Mouse (Mus musculus) heart, adult 8-10 months (tissue): Measurements from ENCODE around the gene Hnrnpab. TPM values are rescaled to one million over a fixed set of nuclear protein-coding genes. Genes with fewer than 3 reads are reported as not detected.
"Not testable (repeated sequence)": the region's sequence is repeated elsewhere in the genome, so short reads cannot be mapped to it uniquely, and the experiment has no call there.

ENCODE experiments used
- DNase-seq: peaks from one replicate; pipeline ENCODE4 v3.0.0; 2022; ENCODE audit warnings: low spot score
- total RNA-seq, 4 experiments: library from RNA; stranded (reverse); gene quantifications; 2 replicates each; pipeline ENCODE4 v1.2.4; 2022

Hnrnpab gene
- total RNA-seq, 4 experiments from 2014 or later, result 119 to 149 (median 133) TPM

DNA sequence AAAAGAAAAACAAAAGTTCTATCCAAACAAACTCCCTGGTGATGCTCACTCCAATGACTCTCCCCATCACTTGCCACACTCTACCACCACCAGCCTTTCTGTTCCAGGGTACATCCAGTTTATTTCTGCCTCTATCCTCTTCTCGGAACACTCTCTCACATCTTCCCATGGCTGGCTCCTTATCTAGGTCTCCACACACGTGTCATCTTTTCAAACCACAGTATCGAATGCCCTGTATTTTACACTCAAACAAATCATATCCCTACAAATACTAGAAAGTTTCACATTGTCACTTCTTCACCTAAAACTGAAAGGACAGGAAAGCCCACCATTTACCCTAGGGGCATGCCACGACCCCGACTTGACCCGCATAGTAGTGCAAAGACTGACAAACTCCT, 28.5 kb upstream of the Hnrnpab start:
- no peak for DNase-seq

- no peak for DNase-seq
Observed at GRCm38 (mm10) chr11:51633721-51634120, 27.1 kb upstream of the Hnrnpab start.

GRCm38 (mm10) chr11:51633200-51633599, 26.6 kb upstream of the Hnrnpab start:
- DNase-seq, result not testable (repeated sequence)

DNA sequence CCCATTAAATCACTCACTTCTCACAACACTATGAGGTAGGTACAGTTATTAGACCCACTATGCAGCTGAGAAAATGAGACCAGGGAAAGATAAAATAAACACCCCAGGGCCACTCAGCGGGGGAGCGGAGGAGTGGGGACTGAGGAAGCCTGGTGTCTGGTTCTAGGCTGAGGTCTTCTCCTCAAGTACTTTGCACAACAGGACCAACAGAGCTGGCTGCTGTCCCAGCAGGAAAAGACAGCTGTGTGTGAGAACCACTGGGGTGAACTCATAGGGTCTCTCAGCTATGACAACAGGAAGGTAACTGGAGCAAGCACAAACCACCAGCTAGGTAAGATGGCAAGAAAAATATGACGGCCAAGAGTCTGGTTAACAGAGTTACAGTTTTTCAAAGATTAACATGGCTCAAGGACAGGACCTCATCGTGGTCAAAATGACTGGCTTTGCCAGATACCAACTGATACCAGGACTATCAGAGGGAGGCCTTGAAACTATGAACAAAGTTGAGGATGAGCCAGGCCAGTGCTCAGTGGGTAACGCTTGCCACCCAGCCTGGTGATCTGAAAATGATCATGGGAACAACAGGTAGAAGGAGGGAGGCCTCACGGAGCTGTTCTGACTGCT, 25.6 kb upstream of the Hnrnpab start:
- DNase-seq, result no peak

- DNase-seq, result no peak
Observed at GRCm38 (mm10) chr11:51629651-51630314, 23.1 kb upstream of the Hnrnpab start.

- DNase-seq, result no peak
Observed at GRCm38 (mm10) chr11:51627907-51628306, 21.3 kb upstream of the Hnrnpab start.

DNA sequence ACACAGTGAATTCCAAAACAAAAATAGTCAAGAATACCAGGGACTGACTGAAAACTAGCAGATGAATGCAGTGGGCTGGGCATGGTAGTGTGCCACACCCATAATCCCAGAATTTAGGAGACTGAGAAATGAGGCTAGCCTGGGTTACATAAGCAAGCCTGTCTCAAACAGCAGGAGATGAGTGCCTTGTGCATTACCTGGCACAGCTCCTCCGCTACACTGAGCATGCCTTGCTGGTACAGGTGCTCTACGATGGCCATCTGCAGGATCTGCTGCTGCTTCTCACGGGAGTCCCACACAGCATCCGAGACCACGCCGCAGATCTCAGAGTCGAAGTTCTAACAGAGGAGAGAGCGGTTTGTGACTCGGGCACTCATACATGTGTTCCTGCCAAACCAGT, 20.8 kb upstream of the Hnrnpab start:
- DNase-seq, result no peak

- DNase-seq, result no peak
Observed at GRCm38 (mm10) chr11:51625187-51625820, 18.7 kb upstream of the Hnrnpab start.

DNA sequence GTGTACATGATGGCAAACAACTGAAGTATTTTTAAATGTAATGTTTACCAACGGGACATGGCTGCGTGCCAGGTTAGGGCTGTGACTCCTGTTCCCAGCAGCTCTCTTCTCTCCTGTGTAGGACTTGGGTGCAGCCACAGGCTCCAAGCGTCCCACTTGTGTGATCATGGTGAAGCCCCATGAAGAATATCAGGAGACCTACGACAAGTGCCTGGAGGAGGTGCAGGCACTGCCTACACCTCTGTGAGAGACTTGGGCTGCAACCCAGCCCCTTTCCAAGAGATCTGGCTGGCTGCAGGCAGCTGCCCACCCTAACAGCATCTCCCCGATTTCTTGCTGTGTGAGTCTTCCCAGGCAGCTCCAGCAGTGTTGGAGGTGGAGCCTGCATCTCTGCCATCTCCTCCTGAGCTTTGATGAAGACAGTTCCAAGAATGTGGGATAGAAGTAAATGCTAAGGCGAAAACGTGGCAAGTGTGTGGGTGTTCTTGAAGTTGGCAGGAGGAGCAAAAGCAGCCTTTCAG, 16.4 kb upstream of the Hnrnpab start:
- DNase-seq, result no peak

GRCm38 (mm10) chr11:51621776-51622175, 15.1 kb upstream of the Hnrnpab start:
- DNase-seq, result no peak

DNA sequence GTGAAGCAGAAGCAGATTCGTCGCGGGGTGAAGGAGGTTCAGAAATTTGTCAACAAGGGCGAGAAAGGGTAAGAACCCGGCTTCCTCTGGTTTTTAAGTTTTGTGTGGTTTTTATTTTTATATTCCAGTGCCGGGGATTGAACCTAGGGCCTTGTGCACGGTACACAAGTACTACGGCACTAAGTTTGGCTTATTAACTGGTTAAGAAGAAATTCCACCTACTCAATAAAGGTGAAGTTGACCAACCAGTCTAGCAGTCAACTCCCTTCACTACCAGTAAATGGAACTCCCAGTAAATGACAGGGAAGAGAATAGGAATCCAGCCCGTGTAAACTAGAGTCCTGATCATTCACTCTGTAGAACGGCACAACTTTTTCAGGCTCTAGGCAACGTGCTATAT, 13.4 kb upstream of the Hnrnpab start:
- DNase-seq, result no peak

GRCm38 (mm10) chr11:51619409-51620060, 12.9 kb upstream of the Hnrnpab start, which contains the start of gene Nhp2:
Gene Nhp2 (plus strand): TSS chr11:51619735.
- DNase-seq, result peak; percentile 97

DNA sequence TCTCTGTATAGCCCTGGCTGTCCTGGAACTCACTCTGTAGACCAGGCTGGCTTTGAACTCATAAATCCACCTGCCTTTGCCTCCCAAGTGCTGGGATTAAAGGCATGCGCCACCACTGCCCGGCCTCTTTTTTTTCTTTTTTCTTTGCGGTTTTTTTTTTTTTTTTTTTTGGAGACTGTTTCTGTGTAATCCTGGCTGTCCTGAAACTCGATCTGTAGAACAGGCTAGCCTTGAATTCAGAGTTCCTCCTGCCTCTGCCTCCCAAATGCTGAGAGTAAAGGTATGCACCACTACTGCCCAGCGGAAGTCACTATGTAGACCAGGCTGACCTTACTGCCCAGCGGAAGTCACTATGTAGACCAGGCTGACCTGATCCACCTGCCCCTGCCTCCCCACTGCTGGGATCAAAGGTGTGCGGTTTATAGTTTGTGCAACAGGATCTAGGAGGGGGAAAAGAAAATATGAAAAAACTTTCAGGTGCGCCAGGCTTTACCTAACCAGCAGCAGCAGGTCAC, 12.3 kb upstream of the Hnrnpab start:
- DNase-seq, result no peak

- peak; percentile 78 for DNase-seq
Observed at GRCm38 (mm10) chr11:51617693-51618092, 11.0 kb upstream of the Hnrnpab start.

DNA sequence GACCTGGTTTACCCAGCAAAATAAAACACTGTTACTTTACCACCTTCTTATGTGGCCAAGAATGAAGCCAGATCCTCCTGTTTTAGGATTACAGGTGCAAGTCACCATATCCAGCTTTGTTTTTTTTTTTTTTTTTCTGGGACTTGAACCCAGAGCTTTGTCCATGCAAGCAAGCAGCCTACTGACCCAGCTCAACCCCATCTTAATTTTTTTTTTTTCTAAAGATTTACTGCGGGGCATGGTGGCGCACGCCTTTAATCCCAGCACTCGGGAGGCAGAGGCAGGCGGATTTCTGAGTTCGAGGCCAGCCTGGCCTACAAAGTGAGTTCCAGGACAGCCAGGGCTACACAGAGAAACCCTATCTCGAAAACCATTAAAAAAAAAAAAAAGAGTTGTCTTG, 9.5 kb upstream of the Hnrnpab start:
- not testable (repeated sequence) for DNase-seq

- DNase-seq, result peak; percentile 84
Observed at GRCm38 (mm10) chr11:51615601-51616000, 9.0 kb upstream of the Hnrnpab start.

DNA sequence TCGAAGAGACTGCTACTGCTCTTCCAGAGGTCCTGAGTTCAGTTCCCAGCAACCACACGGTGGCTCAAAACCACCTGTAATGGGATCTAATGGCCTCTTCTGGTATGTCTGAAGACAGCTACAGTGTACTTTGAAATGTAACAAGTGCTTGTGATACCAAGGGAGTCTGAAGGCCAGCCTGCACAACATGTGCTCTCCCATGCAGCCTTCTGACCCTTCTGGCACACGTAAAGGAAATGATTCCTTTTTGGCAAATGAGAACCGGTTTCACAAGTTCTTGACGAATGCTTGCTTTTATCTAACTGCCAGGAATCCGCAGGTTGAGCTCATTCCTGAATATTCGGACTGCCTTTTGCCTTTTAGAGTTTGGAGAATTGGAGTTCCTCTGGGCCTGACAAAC, 8.5 kb upstream of the Hnrnpab start:
- DNase-seq, result peak; percentile 20

DNA sequence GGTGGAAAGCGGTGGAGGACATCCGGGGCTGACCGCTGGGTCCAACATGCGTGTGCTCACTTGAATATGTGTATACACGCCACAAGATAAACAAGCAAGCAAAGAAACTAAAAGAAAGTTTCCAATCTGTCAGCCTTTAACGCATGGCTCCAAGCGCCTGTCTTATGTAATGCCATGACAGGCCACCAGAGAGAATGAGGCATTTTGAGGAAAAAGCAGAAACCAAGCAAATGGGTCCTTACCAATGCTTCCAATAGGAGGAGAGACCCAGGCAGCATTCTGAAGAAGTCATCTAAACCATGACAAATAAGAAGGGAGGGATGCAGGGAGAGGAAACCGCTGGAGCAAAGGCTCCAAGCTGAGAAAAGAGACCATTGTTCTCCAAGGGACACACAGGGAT, 7.6 kb upstream of the Hnrnpab start:
- no peak for DNase-seq

DNA sequence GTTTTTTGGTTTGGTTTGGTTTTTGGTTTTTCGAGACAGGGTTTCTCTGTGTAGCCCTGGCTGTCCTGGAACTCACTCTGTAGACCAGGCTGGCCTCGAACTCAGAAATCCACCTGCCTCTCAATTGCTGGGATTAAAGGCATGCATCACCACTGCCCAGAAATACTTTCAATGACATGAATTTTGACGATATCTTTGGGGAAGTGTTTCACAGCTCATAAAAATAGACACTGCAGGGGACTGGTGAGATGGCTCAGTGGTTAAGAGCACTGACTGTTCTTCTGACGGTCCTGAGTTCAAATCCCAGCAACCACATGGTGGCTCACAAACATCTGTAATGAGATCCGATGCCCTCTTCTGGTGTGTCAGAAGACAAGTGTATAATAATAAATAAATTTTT, 3.3 kb upstream of the Hnrnpab start:
- not testable (repeated sequence) for DNase-seq

- DNase-seq, result no peak
Observed at GRCm38 (mm10) chr11:51609266-51609909, 2.7 kb upstream of the Hnrnpab start.

DNA sequence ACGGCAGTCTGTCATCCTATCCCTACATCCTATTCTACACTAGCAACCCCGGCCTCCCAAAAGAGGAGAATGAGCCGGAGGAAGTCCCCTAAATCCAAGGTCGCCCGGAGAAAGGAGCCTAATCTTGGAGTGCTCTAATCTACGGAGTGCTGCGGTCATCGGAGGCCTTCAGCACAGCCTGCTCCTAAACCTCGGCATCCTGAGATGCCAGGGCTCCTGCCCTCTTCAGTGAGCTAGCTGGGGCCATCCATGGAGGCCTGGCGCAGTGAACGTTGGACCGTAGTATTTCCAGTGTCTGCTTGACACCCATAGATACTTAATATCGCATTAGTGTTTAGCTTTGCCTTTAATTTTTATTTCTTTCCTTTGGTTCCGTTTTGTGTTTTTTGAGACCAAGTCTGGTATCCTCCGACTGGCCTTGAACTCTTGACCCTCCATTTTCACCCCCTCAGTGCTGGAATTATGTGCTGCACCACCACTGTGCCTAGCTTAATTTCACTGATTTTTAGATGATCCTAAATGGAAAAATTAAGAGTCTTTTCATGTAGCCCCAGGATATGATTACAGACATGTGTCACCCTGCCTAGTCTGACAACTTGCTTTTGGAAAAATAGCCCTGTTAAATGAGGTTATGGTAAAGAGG, 570 bp upstream of the Hnrnpab start:
- no peak for DNase-seq
